Mouse (Mus musculus) MEL-GATA-1-ER (cell line): ENCODE data around the gene Tgfb1.

Experiments used
- DNase-seq: peaks from one replicate; pipeline ENCODE4 v3.0.0-alpha.2; 2012; ENCODE audit warnings: low read depth; ENCODE audit errors: extremely low read depth

The Tgfb1 gene

DNA sequence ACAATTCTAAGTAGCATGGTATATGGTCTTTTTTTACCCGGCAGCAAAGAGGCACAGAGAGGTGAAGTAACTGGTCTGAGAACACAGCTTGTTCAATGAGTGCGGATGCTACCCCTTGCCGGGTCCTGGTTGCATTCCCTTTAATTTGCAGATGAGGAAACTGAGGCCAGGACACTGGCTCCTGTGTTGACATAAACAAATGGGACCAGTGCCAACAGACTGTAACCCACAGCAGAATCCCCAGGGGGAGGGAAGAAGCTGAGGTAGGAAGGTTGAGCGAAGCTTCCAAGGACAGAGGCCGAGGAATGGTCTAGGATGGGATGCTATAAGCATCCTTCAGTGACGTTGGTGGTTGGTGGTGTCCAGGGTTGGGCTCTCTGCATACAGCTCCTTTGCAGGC, 11.4 kb upstream of the Tgfb1 start:
- no peak for DNase-seq

- no peak for DNase-seq
Observed at GRCm38 (mm10) chr7:25676085-25676781, 10.6 kb upstream of the Tgfb1 start.

- DNase-seq = no peak
Observed at GRCm38 (mm10) chr7:25677013-25677412, 9.8 kb upstream of the Tgfb1 start.

DNA sequence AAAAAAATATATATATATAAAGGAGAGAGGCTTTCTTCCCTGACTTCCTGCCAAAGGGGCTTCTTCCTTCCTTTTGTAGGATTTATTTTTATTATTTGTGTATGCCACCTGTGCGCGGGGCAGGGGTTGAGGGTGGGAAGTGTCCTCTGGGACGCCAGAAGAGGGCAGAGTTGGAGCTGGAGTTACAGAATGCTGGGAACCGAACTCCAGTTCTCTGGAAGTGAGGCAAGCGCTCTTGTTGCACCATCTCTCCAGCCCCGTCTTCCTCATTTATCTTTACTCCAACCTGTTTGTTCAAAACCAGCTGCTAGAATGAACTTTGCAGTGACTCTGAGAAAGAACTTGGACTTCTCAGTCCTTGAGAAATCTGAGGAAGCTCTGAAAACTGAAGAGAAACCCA, 6.8 kb upstream of the Tgfb1 start:
- DNase-seq = no peak

- DNase-seq = peak; percentile 99
Observed at GRCm38 (mm10) chr7:25680514-25681258, 6.1 kb upstream of the Tgfb1 start, which contains the start of gene B9d2. TSS of gene B9d2 (plus strand) at chr7:25680780.

DNA sequence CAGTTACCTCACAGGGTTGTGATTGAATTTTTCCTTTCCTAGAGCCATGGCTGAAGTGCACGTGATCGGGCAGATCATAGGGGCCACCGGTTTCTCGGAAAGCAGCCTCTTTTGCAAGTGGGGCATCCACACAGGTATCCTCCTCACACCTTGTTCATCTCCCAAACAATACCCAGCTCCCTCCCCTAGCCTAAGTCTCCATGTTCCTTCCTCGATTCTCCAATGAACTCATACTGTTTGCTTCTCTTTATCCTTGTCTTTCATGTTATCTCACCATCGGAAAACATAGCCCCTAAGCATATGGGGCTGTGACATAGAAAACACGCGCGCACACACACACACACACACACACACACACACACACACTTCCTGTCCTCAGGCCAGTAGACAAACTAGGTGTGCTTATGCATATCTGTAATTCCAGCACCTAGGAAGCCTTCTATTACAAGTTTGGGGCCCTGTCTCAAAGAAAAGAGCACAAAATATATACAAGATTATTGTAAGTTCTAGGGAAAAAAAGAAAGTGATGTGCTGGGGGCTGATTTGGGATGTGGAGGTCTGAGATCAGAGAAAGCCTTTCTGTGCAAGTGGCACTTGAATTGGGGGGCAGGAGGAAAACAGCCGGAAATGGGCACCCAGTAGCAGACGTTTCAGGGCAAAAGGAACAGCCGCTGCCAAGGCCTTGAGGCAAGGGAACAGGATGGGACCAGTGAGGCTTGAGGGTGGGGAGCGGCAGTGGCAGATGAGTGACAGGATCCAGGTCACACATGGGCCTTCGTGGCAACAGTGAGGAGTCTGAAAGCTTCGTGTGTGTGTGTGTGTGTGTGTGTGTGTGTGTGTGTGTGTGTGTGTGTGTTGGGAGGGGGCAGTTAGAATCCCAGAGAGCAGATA, 5.2 kb upstream of the Tgfb1 start:
- DNase-seq = no peak

GRCm38 (mm10) chr7:25683474-25684180, 3.2 kb upstream of the Tgfb1 start:
- peak; percentile 99 for DNase-seq

DNA sequence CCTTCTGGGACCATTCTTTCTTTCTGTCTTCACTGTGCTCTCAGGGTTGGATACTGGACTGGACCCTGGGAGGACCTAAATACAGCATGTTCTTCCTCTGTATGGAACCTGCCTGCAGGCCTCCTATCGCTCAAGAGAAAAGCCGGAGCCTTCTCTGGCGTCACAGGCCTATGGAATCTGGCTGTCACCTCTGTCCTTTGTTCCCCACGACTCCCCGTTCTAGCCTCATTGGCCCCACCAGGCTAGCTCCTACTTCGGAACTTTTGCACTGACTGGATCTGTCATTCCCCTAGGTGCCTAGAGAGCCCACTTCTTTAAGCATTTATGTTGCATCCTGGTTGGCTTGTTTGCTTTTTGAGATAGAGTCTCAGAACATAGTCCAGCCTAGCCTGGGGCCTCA, 2.1 kb upstream of the Tgfb1 start:
- DNase-seq = no peak

- no peak for DNase-seq
Observed at GRCm38 (mm10) chr7:25685926-25686470, 804 bp upstream of the Tgfb1 start.

DNA sequence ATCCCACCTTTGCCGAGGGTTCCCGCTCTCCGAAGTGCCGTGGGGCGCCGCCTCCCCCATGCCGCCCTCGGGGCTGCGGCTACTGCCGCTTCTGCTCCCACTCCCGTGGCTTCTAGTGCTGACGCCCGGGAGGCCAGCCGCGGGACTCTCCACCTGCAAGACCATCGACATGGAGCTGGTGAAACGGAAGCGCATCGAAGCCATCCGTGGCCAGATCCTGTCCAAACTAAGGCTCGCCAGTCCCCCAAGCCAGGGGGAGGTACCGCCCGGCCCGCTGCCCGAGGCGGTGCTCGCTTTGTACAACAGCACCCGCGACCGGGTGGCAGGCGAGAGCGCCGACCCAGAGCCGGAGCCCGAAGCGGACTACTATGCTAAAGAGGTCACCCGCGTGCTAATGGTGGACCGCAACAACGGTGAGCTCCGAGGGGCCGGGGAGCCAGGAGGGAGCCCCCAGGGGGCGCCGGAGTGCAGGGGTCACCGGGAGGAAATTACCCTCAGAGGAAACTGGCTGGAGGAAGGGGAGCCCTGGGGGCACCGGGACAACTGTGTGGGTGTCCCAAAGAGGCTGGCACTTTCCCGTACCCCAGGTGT, 1.1 kb downstream of the Tgfb1 start:
- DNase-seq = no peak

DNA sequence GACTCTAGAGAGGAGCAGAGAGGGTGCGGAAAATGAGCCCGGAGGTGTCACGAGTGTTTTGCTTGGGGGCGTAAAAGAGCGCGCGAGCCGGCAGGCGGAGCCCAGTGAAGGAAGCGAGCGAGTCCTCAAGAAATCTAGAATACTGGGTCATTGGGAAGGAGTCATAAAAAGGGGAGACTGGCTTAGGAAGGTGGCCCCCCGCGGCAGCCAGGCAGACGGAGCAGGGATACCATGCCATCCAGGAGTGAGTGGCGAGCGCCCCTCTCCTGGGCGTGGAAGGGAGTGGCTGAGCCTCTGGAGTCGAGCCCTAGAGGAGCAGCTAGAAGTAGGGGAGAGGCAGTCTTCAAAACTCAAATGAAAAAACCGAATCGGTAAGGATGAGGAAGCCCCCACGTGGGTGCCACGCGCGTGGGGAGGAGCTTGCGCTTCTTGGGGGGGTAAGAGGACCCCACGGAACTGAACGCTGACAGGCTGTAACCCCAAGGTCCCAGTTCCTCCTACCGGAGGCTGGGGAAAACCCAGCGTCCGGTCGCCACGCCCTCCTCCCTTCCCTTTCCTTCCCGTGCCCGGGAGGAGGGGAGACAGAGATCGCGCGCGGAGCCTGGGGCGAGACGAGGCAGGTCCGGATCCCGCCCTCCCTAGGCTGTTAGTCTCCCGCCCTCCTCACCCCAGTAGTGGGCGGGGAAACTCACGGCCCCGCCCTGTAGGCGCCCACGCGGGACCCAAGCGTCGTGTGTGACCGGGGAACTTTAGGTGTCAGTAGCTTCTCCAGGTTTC, 2.2 kb downstream of the Tgfb1 start:
- peak; percentile 81 for DNase-seq

DNA sequence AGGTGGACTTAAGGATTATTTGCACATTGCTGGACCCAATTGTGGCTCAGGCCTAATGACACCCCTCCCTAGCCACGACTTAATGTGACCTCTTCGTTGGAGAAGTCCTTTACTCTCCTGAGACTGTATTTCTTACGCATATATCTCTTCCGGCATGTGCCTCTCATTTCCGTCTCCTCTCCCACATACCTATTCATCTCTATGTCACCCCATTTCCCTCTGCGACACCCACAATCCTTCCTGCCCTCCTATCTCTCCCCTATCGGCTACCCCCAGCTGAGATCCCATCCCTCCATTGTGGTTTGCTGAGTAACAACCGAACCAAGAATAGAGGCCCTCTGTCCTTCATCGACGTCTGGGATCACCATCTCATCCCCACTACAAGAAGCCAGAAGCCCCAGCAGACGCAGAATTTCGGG, 2.8 kb downstream of the Tgfb1 start:
- DNase-seq = peak; percentile 94

- DNase-seq = no peak
Observed at GRCm38 (mm10) chr7:25690051-25690450, 3.2 kb downstream of the Tgfb1 start.

DNA sequence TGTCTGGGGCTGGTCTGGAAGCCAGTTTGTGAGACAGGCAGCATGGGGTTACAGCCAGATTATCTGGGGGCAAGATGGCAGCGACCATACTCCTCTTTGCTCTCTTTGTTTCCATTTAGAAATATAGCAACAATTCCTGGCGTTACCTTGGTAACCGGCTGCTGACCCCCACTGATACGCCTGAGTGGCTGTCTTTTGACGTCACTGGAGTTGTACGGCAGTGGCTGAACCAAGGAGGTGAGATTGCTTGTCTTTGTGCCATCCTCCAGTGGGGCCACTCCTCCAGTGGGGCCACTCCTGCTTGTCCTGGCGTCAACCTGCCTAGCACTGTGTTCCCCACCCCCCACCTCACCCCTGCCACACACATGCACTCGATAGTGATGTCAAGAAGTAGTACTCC, 7.3 kb downstream of the Tgfb1 start:
- DNase-seq = no peak

- DNase-seq = no peak
Observed at GRCm38 (mm10) chr7:25699851-25700250, 13.0 kb downstream of the Tgfb1 start.

DNA sequence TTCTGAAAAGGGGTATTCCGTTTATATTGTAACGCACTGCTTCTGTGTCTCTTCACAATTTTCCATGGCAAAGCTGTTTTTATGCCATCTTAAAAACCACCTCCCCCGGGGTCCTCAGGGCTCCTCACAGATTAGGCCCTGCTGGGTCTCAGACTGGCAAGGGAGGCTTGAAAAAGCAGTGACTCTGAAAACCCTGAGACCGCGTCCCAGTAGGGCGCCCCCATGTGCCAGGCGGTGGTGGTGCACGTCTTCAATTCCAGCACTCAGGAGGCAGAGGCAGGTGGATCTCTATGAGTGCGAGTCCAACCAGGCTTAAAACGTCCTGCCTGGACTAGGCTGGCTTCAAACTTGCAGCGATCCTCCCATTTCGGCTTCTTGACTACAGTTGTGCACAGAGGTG, 13.9 kb downstream of the Tgfb1 start:
- DNase-seq = no peak

DNA sequence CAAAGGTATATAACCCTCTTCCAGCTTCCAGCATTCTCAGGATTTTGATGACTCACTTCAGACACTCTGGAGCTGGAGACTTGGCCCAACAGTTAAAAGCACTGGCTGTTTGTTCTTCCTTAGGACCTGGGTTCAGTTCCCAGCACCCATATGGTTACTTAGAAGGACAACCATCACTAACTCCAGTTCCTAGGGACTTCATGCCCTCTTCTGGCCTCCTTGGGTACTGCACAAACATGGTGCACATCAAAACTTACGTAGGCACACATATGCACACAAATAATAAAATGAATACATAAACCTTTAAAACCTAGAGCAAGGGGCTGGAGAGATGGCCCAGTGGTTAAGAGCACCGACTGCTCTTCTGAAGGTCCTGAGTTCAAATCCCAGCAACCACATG, 15.5 kb downstream of the Tgfb1 start:
- DNase-seq = no peak

DNA sequence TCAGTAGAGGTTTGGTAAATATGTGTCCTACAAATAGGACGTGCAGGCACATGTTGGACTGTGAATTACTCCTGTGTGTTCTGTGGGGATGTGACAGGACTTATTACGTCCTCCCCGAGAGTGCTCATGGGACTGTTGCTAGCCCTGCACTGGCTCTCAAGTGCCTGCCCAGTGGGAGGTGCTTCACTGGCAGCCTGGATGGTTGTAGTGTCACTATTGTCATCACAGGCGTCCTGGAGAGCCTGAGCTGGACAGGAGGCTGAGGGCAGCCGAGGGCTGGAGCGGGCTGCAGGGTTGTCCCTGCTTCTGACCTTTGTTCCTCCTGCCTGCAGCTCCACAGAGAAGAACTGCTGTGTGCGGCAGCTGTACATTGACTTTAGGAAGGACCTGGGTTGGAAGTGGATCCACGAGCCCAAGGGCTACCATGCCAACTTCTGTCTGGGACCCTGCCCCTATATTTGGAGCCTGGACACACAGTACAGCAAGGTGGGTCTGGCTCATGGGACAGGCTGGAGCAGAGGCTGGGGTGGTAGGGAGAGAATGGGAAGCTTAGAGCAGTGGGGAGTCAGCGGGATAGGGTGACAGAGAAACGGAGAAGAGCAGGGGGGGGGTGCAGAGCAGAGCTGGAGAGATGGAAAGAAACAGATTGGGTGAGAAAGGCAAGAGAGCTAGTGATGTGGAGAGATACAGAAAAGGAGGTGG, 17.1 kb downstream of the Tgfb1 start:
- no peak for DNase-seq

GRCm38 (mm10) chr7:25704716-25705364, 18.0 kb downstream of the Tgfb1 start:
- no peak for DNase-seq
